Mouse (Mus musculus): ENCODE results near the gene Teddm3.
"Not testable (repeated sequence)": the region's sequence is repeated elsewhere in the genome, so short reads cannot be mapped to it uniquely, and the experiment has no call there.

Teddm3 gene

DNA sequence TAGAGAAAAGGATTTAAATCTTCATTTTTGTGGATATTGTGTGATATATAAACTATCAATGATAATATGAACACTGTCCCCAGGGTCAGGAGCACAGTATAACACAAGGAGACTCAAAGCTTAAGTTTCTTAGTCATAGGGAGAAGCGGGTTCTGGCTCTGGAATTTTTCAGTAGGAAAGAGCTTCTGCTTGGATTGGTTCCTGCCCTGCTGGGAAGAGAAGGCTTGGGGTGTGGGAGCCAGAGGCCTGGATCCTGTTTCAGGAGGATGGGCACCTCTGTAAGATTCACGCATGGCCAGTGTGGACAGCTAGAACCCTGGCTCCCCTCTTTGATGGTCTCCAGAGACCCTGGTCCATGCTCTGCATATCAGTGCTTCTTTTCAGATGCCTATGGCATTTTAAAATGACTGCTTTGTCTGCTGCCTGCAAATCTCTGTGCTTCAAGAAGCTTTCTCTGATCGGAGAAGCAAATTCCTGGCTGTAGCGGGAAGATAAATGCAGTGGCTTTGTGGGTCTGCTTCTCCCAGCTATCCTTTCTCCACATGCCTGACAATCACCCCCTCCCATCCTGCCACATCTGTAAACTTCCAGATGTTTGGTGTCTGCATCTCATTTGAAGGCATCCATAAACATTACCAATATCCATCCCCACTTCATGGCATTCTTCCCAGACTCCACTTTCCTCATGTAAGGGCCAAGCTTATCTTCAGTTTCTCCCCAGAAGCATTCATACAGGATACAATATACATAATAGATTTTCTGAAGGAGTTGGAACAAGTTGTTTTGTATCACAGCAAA, 2.0 kb downstream of the Teddm3 start:
- DNase-seq (ENCODE audit: low spot score): no peak

DNA sequence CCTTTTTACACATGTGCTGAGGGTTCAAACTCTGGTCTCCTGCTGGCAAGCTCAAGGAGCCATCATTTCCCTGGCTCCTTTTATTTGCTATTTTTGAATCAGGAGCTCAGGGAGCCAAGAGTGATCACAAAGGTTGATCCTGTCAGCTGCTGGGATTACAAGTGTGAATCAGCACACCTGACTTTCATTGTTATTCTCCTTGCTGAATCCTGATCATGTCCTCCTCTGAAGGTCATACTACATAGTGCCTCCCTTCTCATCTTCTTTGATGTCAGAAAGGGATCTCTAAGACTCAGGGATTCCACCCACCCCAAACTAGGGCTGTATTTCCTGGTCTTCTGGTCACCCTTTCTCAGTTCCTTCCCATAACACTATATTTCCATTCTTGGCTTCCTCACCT, 3.9 kb downstream of the Teddm3 start:
- no peak for DNase-seq (ENCODE audit: low spot score)

DNA sequence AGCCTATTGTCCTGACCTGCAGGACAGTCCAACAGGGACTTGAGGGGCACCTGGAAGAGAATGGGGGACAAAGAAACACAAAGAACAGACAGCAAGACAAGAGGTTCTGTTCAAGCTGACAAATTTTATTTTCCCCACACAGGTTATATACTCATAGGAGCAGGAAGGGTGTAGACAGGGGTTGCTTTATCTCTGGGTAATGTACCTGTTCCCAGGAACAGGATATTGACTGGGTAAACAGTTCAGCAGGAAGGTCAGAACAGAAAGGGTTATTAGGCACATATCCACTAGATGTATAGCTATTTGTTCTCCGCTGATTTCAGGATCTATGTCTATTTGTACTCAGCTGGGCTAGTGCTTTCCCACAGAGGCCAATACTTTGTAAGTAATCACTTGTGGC, 5.3 kb downstream of the Teddm3 start:
- DNase-seq (ENCODE audit: low spot score): not testable (repeated sequence)

DNA sequence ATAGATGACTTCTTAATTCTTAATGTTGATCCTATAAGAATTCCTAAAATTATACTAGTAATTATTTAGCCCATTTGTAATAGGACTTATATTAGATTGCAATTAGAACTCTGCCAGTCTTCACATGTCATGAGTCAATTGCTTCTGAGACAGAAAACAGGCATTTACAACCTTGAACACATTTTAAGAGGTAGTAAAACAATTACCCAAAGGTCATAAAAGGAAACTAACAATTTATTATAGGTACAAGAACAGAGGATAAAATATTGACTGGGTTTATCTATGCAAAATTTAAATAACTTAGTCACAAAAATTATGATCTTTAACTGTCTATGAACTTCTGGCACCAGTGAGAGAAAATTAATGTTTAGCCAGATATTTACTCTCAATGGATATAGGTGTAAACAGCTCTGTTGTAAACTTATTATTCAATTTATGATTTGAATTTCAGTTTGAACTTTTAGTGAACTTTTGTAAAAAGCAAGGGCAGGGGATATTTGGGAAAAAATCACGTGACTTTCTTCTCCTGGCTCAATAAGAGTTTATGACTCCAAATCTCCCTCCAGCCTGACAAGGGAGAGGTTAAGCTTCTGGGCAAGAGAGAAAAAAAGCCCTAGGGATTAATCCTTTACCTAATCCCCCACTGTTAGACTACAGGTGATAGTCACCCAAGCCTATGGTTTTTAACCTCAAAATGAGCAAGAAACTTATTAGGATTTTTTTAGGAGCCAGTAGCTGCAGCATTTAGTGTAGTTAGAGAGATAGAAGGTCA, 17.3 kb downstream of the Teddm3 start:
- DNase-seq (ENCODE audit: low spot score): no peak

DNA sequence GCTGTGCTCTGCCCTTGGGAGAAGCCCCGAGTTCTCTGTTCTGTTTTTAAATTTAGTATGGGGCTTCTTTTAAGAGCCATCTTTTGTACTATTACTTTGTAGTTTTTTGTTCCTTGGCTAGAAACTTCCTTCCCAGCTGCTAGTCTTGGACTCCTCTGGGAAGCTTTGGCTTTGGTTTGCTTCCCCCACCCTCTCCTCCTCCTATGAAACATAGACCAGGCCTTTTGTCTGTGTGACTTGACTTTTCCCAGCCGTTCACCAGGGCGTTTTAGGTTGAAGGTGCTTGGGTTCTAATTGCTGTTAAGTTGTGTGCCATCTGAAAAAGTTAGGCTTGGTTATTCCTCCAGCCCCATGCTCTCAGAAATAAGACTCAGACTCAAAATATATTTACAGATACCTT, 26.1 kb downstream of the Teddm3 start:
- not testable (repeated sequence) for DNase-seq (ENCODE audit: low spot score)

DNA sequence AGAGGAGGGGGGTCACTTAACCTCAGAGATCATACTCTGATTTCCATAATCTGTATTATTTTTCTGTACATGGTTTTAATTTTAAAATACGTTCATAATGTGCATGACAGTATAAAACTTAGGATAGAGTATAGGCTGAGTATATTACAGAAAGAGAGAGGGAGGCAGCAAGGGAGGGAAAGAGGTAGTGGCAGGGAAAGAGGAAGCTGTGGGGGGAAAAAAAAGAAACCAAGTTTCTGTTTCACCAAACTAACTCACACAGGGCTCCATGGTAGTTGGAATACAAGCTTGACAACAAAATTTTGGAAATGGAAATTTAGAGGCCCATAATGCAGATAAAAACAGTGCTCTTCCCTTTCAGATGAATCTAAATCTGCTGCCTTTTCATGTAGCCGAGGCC, 31.0 kb downstream of the Teddm3 start:
- DNase-seq (ENCODE audit: low spot score): not testable (repeated sequence)

DNA sequence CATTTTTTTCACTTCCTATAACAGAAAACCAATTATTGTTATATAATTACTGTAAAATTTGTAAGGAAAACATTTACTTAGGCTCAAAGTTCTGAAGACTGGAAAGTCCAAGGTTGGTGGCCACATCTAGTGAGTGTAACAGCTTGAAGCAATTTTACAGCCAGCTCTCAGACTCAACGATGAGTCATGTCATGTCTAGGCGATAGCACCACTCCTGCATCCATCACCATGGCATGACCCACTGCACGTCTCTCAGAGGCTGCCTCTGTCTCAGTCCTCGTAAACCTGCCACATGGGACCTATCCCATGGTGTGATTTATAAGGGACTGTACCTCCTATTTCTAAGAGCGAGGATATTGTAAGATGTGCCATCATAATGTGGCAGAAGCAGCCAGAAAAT, 37.7 kb downstream of the Teddm3 start:
- DNase-seq (ENCODE audit: low spot score): no peak

DNA sequence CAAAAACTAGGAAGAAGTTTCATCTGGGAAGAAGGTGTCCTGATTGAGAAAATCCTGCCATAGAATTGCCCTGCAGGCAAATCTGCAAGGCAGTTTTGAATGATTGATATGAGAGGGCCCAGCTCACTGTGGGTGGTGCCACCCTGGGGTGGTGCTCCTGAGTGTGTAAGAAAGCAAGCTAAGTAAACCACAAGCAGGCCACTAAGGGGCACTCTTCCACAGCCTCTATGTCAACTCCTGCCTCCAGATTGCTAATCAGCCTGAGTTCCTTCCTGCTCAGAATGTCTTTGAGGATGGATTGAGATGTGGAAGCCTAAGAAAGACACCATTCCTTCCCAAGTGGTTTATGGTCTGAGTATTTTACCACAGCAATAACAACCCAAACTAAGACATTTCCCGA, 44.3 kb downstream of the Teddm3 start:
- no peak for DNase-seq (ENCODE audit: low spot score)

Measured in MN1 (cell line).